Comparison of ENCODE assay signal across 18 mouse cellular contexts in the genomic region with DNA sequence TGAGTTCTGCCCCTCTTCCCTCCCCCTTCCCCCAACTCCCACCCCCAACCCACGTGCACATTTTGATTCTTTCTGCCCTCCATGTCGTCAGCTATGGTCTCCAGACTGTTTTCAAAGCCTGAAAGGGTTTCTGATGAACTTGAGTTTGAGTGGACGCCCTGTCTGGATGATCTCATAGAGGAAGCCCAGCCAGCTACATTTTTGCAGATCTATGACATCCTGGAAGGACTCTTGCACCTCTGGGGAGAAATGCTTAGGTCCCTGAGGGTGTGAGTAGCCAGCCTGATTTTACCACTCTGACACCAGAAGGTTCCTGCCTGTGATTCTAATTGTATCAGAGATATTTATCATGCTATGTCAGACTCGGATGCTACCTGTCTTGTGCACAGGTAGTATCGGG.
"Had no signal": no experiment of that assay in that cellular context is flagged by ENCODE, and none has a peak within 500 bp of the region (broad histone marks: within the 10 kb centered on the region; RNA-seq: fewer than 3 reads in every experiment).

No protein-coding gene starts in this region.

- H3K36me3 ChIP-seq: liver, embryonic 13.5 days; midbrain, embryonic 10.5 days; midbrain, embryonic 13.5 days; neural tube, embryonic 13.5 days had no signal

- H3K9me3 ChIP-seq: liver, embryonic 13.5 days; megakaryocyte, embryonic 14.5 days; midbrain, embryonic 10.5 days; midbrain, embryonic 13.5 days; neural tube, embryonic 13.5 days had no signal

- H3K27ac ChIP-seq: kidney, postnatal 0 days; layer of hippocampus, adult 2 months; left cerebral cortex, adult 2 months; liver, embryonic 13.5 days; midbrain, embryonic 10.5 days; midbrain, embryonic 13.5 days; neural tube, embryonic 13.5 days had no signal

- H3K9ac ChIP-seq: liver, embryonic 13.5 days; midbrain, embryonic 13.5 days; neural tube, embryonic 13.5 days had no signal

- H3K27me3 ChIP-seq: liver, embryonic 13.5 days; midbrain, embryonic 13.5 days; neural tube, embryonic 13.5 days had no signal

- H3K4me1 ChIP-seq: liver, embryonic 13.5 days had no signal

- ATAC-seq: midbrain, embryonic 13.5 days; midbrain, embryonic 16.5 days had no signal

- H3K4me3 ChIP-seq: layer of hippocampus, adult 2 months; left cerebral cortex, adult 2 months; liver, embryonic 13.5 days; megakaryocyte, embryonic 14.5 days; midbrain, embryonic 10.5 days; midbrain, embryonic 13.5 days; myocyte; neural tube, embryonic 13.5 days had no signal

- H3K4me2 ChIP-seq: liver, embryonic 13.5 days; midbrain, embryonic 13.5 days; neural tube, embryonic 13.5 days had no signal

- DNase-seq: kidney, postnatal 25 days; layer of hippocampus, adult 9-11 months; liver, embryonic 13.5 days; lung, adult 2 months; retina, postnatal 1 day; right cerebral cortex, postnatal 25 days; thymus, adult 18-20 months; thymus, postnatal 14 days; thymus, postnatal 4 days had no signal
